Mouse (Mus musculus): Measurements from ENCODE around the gene Arpc4. TPM values are rescaled to one million over a fixed set of nuclear protein-coding genes. Genes with fewer than 3 reads are reported as not detected.
A peak's percentile ranks its signal among the peaks of the same experiment; 100 is the strongest.

The Arpc4 gene
- total and polyA plus RNA-seq, 2 experiments from 2014 or later = 178 to 475 TPM

- no peak for DNase-seq (ENCODE audit: low spot score)
- Histone ChIP-seq H3K9me3 (ENCODE audit: low read length) (no peaks in the 10 kb centered on the region), H3K4me3 (ENCODE audit: low read length) (no peak overlapping the region), H3K9ac (replicated peaks; ENCODE audit: low read length) (no peak overlapping the region), H3K27ac (no peak overlapping the region), H3K4me2 (ENCODE audit: low read depth, low read length) (no peak overlapping the region), H3K36me3 (ENCODE audit: insufficient read depth, low read length) (no peaks in the 10 kb centered on the region), H3K27me3 (ENCODE audit: insufficient read depth, low read length) (no peaks in the 10 kb centered on the region), H3K4me1 (ENCODE audit: insufficient read depth, low read length) (peaks cover 10% of the 10 kb centered on the region; the same call in 1 of the 2 replicates)
- no peak for TF ChIP-seq CTCF (IDR thresholded peaks at IDR 0.05; ENCODE audit: low read depth)
- 80% methylated on average over 4 of the region's 4 CpGs for WGBS
- ATAC-seq = no peak
Measured at GRCm38 (mm10) chr6:113346897-113347296, 31.0 kb upstream of the Arpc4 start.

DNA sequence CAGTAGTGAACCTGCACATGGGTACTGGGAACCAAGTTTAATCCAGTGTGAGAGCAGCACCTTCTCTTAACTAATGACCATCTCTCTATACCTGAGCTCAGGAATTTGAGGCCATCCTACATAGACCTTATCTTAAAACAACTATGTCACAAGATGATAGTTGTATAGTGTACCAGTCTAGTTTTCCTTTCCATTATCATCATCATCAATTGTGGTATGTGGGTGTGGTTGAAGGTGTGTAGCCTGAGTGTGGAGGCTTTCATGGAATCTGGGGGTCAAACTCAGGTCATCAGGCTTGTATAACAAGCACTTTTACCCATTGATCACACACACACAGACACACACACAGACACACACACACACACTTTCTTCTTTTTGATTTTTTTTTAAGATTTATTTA lies 27.4 kb upstream of the Arpc4 start:
- ATAC-seq = no peak
- H3K9ac ChIP-seq (replicated peaks; ENCODE audit: low read length) = no peak overlapping the region
- H3K36me3 ChIP-seq (ENCODE audit: insufficient read depth, low read length) = no peaks in the 10 kb centered on the region
- TF ChIP-seq CTCF (IDR thresholded peaks at IDR 0.05; ENCODE audit: low read depth) = no peak
- H3K4me2 ChIP-seq (ENCODE audit: low read depth, low read length) = no peak overlapping the region
- H3K9me3 ChIP-seq (ENCODE audit: low read length) = no peaks in the 10 kb centered on the region
- H3K27ac ChIP-seq = no peak overlapping the region
- no peaks in the 10 kb centered on the region for H3K4me1 ChIP-seq (ENCODE audit: insufficient read depth, low read length)
- H3K27me3 ChIP-seq (ENCODE audit: insufficient read depth, low read length) = no peaks in the 10 kb centered on the region
- DNase-seq (ENCODE audit: low spot score) = no peak
- H3K4me3 ChIP-seq (ENCODE audit: low read length) = no peak overlapping the region

- no peak overlapping the region for H3K4me2 ChIP-seq (ENCODE audit: low read depth, low read length)
- no peak overlapping the region for H3K9ac ChIP-seq (replicated peaks; ENCODE audit: low read length)
- ATAC-seq (no peak), DNase-seq (ENCODE audit: low spot score) (no peak)
- H3K9me3 ChIP-seq (ENCODE audit: low read length) = no peaks in the 10 kb centered on the region
- 89% methylated on average over 1 of the region's 1 CpGs for WGBS
- no peak overlapping the region for H3K4me3 ChIP-seq (ENCODE audit: low read length)
- H3K27ac ChIP-seq = no peak overlapping the region
- no peak for TF ChIP-seq CTCF (IDR thresholded peaks at IDR 0.05; ENCODE audit: low read depth)
- H3K27me3 ChIP-seq (ENCODE audit: insufficient read depth, low read length) = no peaks in the 10 kb centered on the region
- no peaks in the 10 kb centered on the region for H3K4me1 ChIP-seq (ENCODE audit: insufficient read depth, low read length)
- no peaks in the 10 kb centered on the region for H3K36me3 ChIP-seq (ENCODE audit: insufficient read depth, low read length)
Measured at GRCm38 (mm10) chr6:113351161-113351560, 26.8 kb upstream of the Arpc4 start.

DNA sequence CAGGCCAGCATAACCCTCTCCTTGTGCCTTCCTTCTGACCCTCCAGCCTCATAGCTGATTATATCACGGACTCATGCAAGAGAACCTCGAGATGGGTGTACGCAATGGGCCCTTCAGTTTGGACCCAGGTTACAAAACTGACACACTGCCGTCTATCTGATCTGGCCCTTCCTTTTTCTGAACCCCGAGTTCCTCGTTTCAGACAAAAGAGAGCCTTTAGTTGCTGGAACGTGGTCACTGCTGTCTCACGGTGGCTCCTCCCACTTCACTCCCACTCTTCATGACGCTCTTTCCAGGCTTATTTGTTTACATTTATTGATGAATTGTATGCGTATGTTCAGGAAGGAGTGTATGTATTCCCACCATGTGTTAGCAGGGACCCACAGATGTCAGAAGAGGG lies 26.3 kb upstream of the Arpc4 start:
- Histone ChIP-seq H3K27me3 (ENCODE audit: insufficient read depth, low read length) (no peaks in the 10 kb centered on the region), H3K9me3 (ENCODE audit: low read length) (no peaks in the 10 kb centered on the region), H3K4me3 (ENCODE audit: low read length) (no peak overlapping the region), H3K4me2 (ENCODE audit: low read depth, low read length) (no peak overlapping the region), H3K36me3 (ENCODE audit: insufficient read depth, low read length) (no peaks in the 10 kb centered on the region), H3K27ac (no peak overlapping the region), H3K9ac (replicated peaks; ENCODE audit: low read length) (no peak overlapping the region), H3K4me1 (ENCODE audit: insufficient read depth, low read length) (no peaks in the 10 kb centered on the region)
- no peak for ATAC-seq
- no peak for DNase-seq (ENCODE audit: low spot score)
- no peak for TF ChIP-seq CTCF (IDR thresholded peaks at IDR 0.05; ENCODE audit: low read depth)
- WGBS = 59% methylated on average over 10 of the region's 10 CpGs

- WGBS = 66% methylated on average over 3 of the region's 3 CpGs
- Histone ChIP-seq H3K27me3 (ENCODE audit: insufficient read depth, low read length) (no peaks in the 10 kb centered on the region), H3K4me1 (ENCODE audit: insufficient read depth, low read length) (no peaks in the 10 kb centered on the region), H3K4me3 (ENCODE audit: low read length) (no peak overlapping the region), H3K4me2 (ENCODE audit: low read depth, low read length) (no peak overlapping the region), H3K36me3 (ENCODE audit: insufficient read depth, low read length) (no peaks in the 10 kb centered on the region), H3K27ac (no peak overlapping the region), H3K9me3 (ENCODE audit: low read length) (no peaks in the 10 kb centered on the region), H3K9ac (replicated peaks; ENCODE audit: low read length) (no peak overlapping the region)
- TF ChIP-seq CTCF (IDR thresholded peaks at IDR 0.05; ENCODE audit: low read depth) = no peak
- no peak for ATAC-seq
- DNase-seq (ENCODE audit: low spot score) = no peak
Measured at GRCm38 (mm10) chr6:113352820-113353219, 25.1 kb upstream of the Arpc4 start.

GRCm38 (mm10) chr6:113353696-113354095 lies 24.2 kb upstream of the Arpc4 start:
- ATAC-seq (no peak), DNase-seq (ENCODE audit: low spot score) (no peak)
- Histone ChIP-seq H3K27me3 (ENCODE audit: insufficient read depth, low read length) (no peaks in the 10 kb centered on the region), H3K4me3 (ENCODE audit: low read length) (no peak overlapping the region), H3K36me3 (ENCODE audit: insufficient read depth, low read length) (no peaks in the 10 kb centered on the region), H3K9ac (replicated peaks; ENCODE audit: low read length) (no peak overlapping the region), H3K4me2 (ENCODE audit: low read depth, low read length) (no peak overlapping the region), H3K27ac (no peak overlapping the region), H3K4me1 (ENCODE audit: insufficient read depth, low read length) (no peaks in the 10 kb centered on the region), H3K9me3 (ENCODE audit: low read length) (no peaks in the 10 kb centered on the region)
- no peak for TF ChIP-seq CTCF (IDR thresholded peaks at IDR 0.05; ENCODE audit: low read depth)
- WGBS = 68% methylated on average over 3 of the region's 3 CpGs

DNA sequence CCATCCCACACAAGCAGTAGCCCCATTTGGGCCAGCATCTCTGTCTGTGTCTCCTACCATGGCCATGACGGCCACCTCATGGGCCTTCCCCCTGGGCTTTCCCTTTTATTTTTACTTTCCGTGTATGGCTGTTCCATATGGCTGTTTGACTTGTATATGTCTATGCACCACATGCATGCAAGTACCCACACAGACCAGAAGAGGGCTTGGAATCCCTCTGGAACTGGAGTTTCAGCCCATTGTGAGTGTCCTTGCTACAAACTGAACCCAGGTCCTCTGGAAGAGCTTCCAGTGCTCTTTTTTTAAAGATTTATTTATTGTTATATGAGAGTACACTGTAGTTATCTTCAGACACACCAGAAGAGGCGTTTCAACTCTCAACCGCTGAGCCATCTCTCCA lies 16.4 kb upstream of the Arpc4 start:
- ATAC-seq (no peak), DNase-seq (ENCODE audit: low spot score) (no peak)
- TF ChIP-seq CTCF (IDR thresholded peaks at IDR 0.05; ENCODE audit: low read depth) = peak; percentile 26; the same call in 1 of the 2 replicates
- Histone ChIP-seq H3K4me3 (ENCODE audit: low read length) (no peak overlapping the region), H3K27ac (no peak overlapping the region), H3K9ac (replicated peaks; ENCODE audit: low read length) (no peak overlapping the region), H3K36me3 (ENCODE audit: insufficient read depth, low read length) (no peaks in the 10 kb centered on the region), H3K4me2 (ENCODE audit: low read depth, low read length) (no peak overlapping the region), H3K4me1 (ENCODE audit: insufficient read depth, low read length) (no peaks in the 10 kb centered on the region), H3K9me3 (ENCODE audit: low read length) (no peaks in the 10 kb centered on the region), H3K27me3 (ENCODE audit: insufficient read depth, low read length) (no peaks in the 10 kb centered on the region)
- 76% methylated on average over 4 of the region's 4 CpGs for WGBS

Data from hindbrain, postnatal 0 days (tissue).